Mouse (Mus musculus) brain, embryonic 14.5 days (tissue): ENCODE data around the gene Tcp11l2.

Source experiments
- CTCF ChIP-seq: fragments of 200-500 bp; IDR thresholded peaks from 2 replicates; pipeline ENCODE4 v1.5.1; 2012; ENCODE audit warnings: inconsistent platforms, mild to moderate bottlenecking, moderate library complexity, borderline replicate concordance; ENCODE audit not compliant: insufficient read depth, insufficient read length; ENCODE audit errors: extremely low read depth
- POLR2A ChIP-seq: fragments of 200-500 bp; IDR thresholded peaks from 2 replicates; pipeline ENCODE4 v1.6.1; 2012; ENCODE audit warnings: mild to moderate bottlenecking, inconsistent platforms, borderline replicate concordance; ENCODE audit not compliant: poor library complexity, insufficient read depth, insufficient read length, severe bottlenecking; ENCODE audit errors: extremely low read depth

DNA sequence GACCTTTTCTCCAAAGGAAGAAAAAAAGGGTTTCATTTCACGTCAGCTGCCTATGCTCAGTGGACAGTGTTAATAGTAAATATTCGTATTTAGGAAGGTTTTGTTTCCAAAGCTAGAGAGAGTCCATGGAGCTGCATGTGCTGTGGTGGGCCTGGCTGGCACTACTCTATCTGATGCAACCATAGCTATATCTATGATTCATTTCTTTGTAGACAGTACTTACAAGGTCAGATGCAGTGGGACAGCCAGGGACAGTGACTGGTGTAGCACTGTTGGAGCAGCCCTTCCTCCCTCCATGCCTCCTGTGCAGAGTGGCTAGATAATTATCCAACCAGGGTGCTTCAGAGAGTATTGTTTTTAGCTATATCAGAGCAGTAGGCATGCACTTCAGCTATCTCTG is 35.9 kb downstream of the Tcp11l2 start:
- TF ChIP-seq CTCF (no peak), POLR2A (no peak)
